Mouse (Mus musculus) ES-E14 (cell line): ENCODE measurements at regions not wholly inside any gene's neighbourhood (a gene's known extent, or its start where the extent isn't known, plus 50 kb on each side); places are given as distances from the start of the nearest gene placed in this dataset.

Experiments
- DNase-seq: peaks from one replicate; pipeline ENCODE4 v3.0.0-alpha.2; 2013; ENCODE audit warnings: low read depth, low spot score
- H3K27ac ChIP-seq: 2 replicates; pipeline ENCODE4 v1.5.1; 2012; ENCODE audit warnings: low read depth, mild to moderate bottlenecking, low read length, moderate library complexity, mixed read lengths; ENCODE audit not compliant: poor library complexity, insufficient read depth, severe bottlenecking
- H3K36me3 ChIP-seq: 2 replicates; pipeline ENCODE4 v1.6.1; 2012; ENCODE audit warnings: mild to moderate bottlenecking, low read length, moderate library complexity, mixed read lengths; ENCODE audit not compliant: control insufficient read depth, poor library complexity, insufficient read depth, severe bottlenecking
- H3K4me1 ChIP-seq, 2 experiments: fragments of 150-350 bp in 1 of 2; sonication (generic) in 1 of 2; 2 replicates each; pipeline ENCODE4 v1.6.1; 2012; ENCODE audit warnings: low read length in 2 of 2, mild to moderate bottlenecking in 1 of 2, mixed read lengths in 1 of 2; ENCODE audit not compliant: control insufficient read depth in 2 of 2, insufficient read depth in 2 of 2, poor library complexity in 1 of 2
- H3K4me3 ChIP-seq, 2 experiments: fragments of 150-350 bp in 1 of 2; sonication (generic) in 1 of 2; 2 replicates each; pipeline ENCODE4 v1.5.1; 2012; ENCODE audit warnings: low read length in 2 of 2, low read depth in 1 of 2, mild to moderate bottlenecking in 1 of 2, mixed read lengths in 1 of 2; ENCODE audit not compliant: insufficient read depth in 1 of 2, poor library complexity in 1 of 2, severe bottlenecking in 1 of 2
- H3K9ac ChIP-seq: 2 replicates; pipeline ENCODE4 v1.6.1; 2012; ENCODE audit warnings: low read depth, mild to moderate bottlenecking, low read length, mixed read lengths; ENCODE audit not compliant: poor library complexity, insufficient read depth, severe bottlenecking
- H3K9me3 ChIP-seq: fragments of 150-350 bp; sonication (generic); 2 replicates; pipeline ENCODE4 v1.6.1; 2012; ENCODE audit warnings: low read depth, mild to moderate bottlenecking, low read length; ENCODE audit not compliant: control insufficient read depth, insufficient read depth
- CHD2 ChIP-seq: IDR thresholded peaks from 2 replicates; pipeline ENCODE4 v1.6.1; 2014; ENCODE audit warnings: mild to moderate bottlenecking, low read depth, low read length, inconsistent platforms
- HCFC1 ChIP-seq: IDR thresholded peaks from 2 replicates; pipeline ENCODE4 v1.6.1; 2012; ENCODE audit warnings: low read length, inconsistent platforms, borderline replicate concordance; ENCODE audit not compliant: insufficient read depth
- ZC3H11A ChIP-seq: IDR thresholded peaks from 2 replicates; pipeline ENCODE4 v1.6.1; 2012; ENCODE audit warnings: low read depth, mild to moderate bottlenecking, inconsistent platforms, low read length, borderline replicate concordance
- ZNF384 ChIP-seq: IDR thresholded peaks from 2 replicates; pipeline ENCODE4 v1.6.1; 2012; ENCODE audit warnings: low read depth, low read length, inconsistent platforms
- in situ Hi-C, 2 experiments: fragments of 600-800 bp; cut with MboI; formaldehyde crosslinking; loops; one replicate each; pipeline ENCODE4 v1.15.1; 2025; ENCODE audit warnings: low sequenced_read_pairs in 2 of 2, inconsistent platforms in 1 of 2; ENCODE audit not compliant: unreplicated experiment in 2 of 2

DNA sequence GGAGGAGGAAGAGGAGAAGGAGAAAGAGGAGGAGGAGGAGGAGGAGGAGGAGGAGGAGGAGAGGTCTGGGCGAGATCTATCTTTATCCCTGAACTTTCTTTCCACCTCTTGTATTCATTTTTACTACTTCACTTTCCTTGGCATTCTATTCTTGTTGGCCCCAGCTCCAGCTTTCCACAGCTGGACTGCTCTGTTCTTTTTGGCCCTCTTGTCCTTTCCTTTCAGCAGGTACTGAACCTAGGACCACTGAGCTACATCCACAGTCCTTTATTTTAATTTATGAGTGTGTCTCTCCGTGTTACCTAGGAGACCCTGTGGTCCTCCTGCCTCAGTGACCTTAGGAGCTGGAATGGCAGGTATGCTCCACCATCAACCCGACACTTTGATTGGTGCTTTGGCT, 65.7 kb upstream of the Bnc2 start:
- H3K9ac ChIP-seq, result no peak overlapping the region
- in situ Hi-C loops, result no loop called here
- H3K4me1 ChIP-seq, result no peaks in the 10 kb centered on the region
- H3K27ac ChIP-seq, result no peak overlapping the region
- no peak for TF ChIP-seq CHD2
- TF ChIP-seq HCFC1, result no peak
- TF ChIP-seq ZC3H11A, result no peak
- no peak for TF ChIP-seq ZNF384
- H3K9me3 ChIP-seq, result no peaks in the 10 kb centered on the region
- H3K4me3 ChIP-seq, result no peak overlapping the region
- no peak for DNase-seq
- no peaks in the 10 kb centered on the region for H3K36me3 ChIP-seq
